Mouse (Mus musculus) heart, postnatal 36 days (tissue): ENCODE data around the gene Pak4. TPM values are rescaled to one million over a fixed set of nuclear protein-coding genes. Genes with fewer than 3 reads are reported as not detected.
"Not testable (repeated sequence)": the region's sequence is repeated elsewhere in the genome, so short reads cannot be mapped to it uniquely, and the experiment has no call there.

Source experiments
- DNase-seq, 2 experiments: peaks; one replicate each; pipeline ENCODE4 v3.0.0; 2021 to 2022
- intact Hi-C: fragments of 180-260 bp; cut with DNase I; formaldehyde crosslinking; loops from one replicate; pipeline ENCODE4 v1.15.1; 2025
- total RNA-seq, 2 experiments: library from RNA; stranded (reverse); gene quantifications; 2 replicates each; pipeline ENCODE4 v1.2.3; 2021

Pak4 gene
- 1 to 10 TPM; 7.3 to 7.4 TPM for total RNA-seq

GRCm38 (mm10) chr7:28597642-28598446 is at the start of gene Pak4, which contains the start of gene Samd4b:
TSS of gene Pak4 (minus strand) at chr7:28598185.
TSS of gene Samd4b (minus strand) at chr7:28598144.
- peak; percentile 99 for DNase-seq
- intact Hi-C loops, result no loop called here

DNA sequence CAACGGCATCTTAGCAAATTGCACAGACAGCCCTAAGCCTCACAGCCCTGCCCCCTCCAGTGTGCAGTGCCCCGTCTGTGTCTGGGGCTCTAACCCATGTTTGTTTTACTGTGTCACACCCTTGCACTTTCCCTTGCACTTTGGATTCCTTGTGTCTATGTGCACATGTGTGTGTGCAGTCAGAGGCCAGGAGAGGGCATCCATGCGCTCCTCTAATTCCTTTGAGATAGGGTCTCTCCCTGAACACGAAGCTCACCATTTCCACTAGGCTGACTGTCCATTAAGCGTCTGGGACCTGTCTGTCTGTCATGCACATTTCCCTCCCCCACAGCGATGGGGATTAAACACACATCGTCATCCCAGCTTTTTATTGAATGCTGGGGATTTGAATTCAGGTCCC is 49.0 kb upstream of the Pak4 start:
- intact Hi-C loops, result no loop called here
- DNase-seq, result no peak

- intact Hi-C loops, result no loop called here
- no peak for DNase-seq
Measured at GRCm38 (mm10) chr7:28645947-28646475, 48.0 kb upstream of the Pak4 start.

GRCm38 (mm10) chr7:28645366-28645765 is 47.4 kb upstream of the Pak4 start:
- no peak for DNase-seq
- intact Hi-C loops, result no loop called here

DNA sequence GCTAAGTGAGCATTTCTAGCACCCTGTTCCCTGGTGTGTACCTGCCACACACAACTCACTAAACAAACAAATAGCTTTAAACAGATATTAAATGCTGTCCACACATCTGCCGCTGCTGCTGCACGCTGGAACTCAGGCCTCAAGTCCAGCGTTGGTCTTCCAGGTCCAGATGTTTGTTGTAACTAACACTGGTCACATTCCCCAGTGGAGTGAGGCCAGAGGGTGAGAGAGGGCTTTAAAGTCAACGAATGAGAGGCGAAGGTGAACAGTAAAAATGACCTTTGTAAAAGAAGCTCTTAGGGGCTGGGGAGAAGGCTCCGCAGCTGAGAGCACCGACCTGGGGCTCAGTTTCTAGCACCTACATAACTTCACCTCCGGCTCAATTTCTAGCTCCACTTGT is 43.6 kb upstream of the Pak4 start:
- intact Hi-C loops, result no loop called here

GRCm38 (mm10) chr7:28637511-28637910 is 39.5 kb upstream of the Pak4 start:
- no peak for DNase-seq
- intact Hi-C loops, result no loop called here

More for the DNA sequence above, 43.6 kb upstream of the Pak4 start:
- DNase-seq, result no peak

DNA sequence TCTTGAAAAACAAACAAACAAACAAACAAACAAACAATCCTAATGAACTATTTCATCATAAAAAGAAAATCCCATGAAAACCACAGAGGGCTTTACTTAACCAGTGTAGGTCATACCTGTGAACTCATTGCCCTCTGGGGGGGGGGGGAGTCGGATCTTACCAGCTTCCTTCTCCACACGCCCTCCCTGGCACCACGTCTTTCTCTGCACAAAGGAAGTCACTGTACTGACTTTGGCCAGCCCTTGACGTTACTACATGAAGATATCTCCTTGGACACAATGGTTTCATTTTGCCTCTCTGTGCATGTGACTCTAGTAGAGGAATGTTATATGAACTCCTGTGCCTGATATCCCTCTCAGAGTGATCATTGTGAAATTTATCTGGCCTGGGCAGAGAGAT is 36.1 kb upstream of the Pak4 start:
- DNase-seq, result no peak
- intact Hi-C loops, result no loop called here

GRCm38 (mm10) chr7:28631073-28631472 is 33.1 kb upstream of the Pak4 start, which contains the start of gene Acp7:
TSS of gene Acp7 (minus strand) at chr7:28631332.
- DNase-seq, result no peak
- intact Hi-C loops, result no loop called here

GRCm38 (mm10) chr7:28624791-28625190 is 26.8 kb upstream of the Pak4 start:
- intact Hi-C loops, result no loop called here
- DNase-seq, result no peak

- intact Hi-C loops, result no loop called here
- no peak for DNase-seq
Measured at GRCm38 (mm10) chr7:28619098-28619715, 21.2 kb upstream of the Pak4 start.

DNA sequence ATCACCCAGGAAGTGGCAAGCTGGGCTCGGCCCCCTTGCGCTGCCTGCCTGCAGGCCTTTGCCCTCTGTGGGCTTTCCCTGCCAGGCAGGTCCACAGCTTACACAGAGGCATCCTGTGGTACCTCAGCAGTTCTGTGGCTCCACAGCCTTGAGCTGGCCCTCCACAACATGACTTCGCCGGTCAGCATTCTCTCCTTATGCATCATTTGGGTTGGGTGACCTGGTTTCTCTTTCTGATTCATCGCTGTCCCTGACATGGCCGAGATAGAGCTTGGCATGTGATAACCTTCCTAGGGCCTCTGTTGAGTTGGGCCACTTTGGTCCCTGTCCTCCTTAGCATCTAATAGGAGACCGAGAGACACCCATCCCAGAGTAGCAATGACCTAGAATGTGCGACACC is 8.0 kb upstream of the Pak4 start:
- intact Hi-C loops, result loop anchor here (10.0 kb wide), 1 partner anchor 119 kb away; no protein-coding TSS in a partner anchor
- no peak for DNase-seq

- intact Hi-C loops, result loop anchor here (10.0 kb wide), 1 partner anchor 121 kb away; no protein-coding TSS in a partner anchor
Measured at GRCm38 (mm10) chr7:28603788-28604187, 5.8 kb upstream of the Pak4 start.

DNA sequence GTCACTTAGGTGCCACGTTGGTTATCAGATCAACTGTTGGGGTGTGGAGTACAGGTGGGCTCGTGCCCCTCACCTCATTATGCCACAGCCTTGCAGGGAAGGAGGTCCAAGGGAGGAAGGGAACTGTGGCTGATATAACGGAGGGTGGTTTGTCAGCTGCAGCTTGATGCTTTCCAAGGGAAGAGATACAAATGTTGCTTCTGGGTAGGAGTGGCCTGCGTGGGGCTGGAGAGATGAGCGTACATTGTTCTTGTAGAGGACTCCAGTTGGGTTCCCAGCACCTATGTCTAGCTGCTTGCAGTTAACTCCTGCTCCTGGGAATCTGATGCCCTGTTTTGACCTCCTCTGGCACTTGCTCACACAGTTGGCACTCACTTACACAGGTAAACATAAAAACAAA is 5.2 kb upstream of the Pak4 start:
- intact Hi-C loops, result loop anchor here (10.0 kb wide), 1 partner anchor 122 kb away; no protein-coding TSS in a partner anchor
- no peak for DNase-seq

More at GRCm38 (mm10) chr7:28603788-28604187, 5.8 kb upstream of the Pak4 start:
- DNase-seq, result not testable (repeated sequence)

DNA sequence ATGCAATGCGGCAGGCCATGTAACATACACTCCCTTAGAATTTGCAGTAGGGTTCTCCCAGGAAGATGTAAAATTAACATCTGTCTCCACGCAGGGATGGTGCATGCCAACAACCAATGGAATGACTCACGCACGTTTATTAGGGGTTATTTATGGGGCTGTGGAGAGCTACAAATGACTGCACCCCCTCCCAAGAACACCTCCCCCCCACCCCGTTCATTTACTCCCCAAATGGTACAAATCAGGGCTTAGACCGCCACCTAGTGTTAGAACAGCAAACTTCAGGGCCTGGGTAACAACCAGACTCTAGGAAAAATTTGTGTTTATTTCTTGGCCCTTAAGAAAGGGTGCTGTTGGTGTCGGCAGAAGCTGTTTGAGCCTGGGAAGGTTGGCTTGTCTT is 3.7 kb upstream of the Pak4 start:
- intact Hi-C loops, result loop anchor here (1.0 to 10.0 kb wide), 6 partner anchors 33 to 165 kb away; partner anchors contain the start of gene Gmfg
- peak in 1 of 2 experiments; percentile 60 for DNase-seq

GRCm38 (mm10) chr7:28601029-28601428 is 3.0 kb upstream of the Pak4 start:
- intact Hi-C loops, result loop anchor here (1.0 to 10.0 kb wide), 6 partner anchors 33 to 164 kb away; partner anchors contain the start of gene Gmfg
- peak; percentile 66 to 72 for DNase-seq

DNA sequence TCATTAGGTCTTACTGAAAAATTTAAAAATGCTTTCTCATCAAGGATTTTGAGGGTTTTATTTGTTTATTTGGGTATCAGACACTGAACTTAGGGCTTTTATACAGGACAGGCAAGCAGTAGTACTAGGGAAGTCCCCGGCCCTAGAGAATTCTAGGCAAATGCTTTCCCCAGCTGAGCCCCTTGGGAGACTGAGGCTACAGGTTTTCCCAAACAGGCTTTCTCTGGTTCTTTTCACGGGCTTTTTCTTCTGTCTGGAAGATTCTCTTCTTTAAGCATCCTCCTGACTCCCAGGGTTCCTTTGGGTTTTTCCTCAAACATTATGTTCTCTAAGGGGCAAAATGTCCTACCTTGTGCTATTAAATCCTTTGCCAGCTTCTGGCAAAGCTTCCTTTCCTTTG is 966 bp upstream of the Pak4 start:
- no peak for DNase-seq
- intact Hi-C loops, result no loop called here

- no peak for DNase-seq
- intact Hi-C loops, result no loop called here
Measured at GRCm38 (mm10) chr7:28597277-28597570, 761 bp downstream of the Pak4 start.

- intact Hi-C loops, result no loop called here
- no peak for DNase-seq
Measured at GRCm38 (mm10) chr7:28596436-28597276, 1.3 kb downstream of the Pak4 start.

- intact Hi-C loops, result no loop called here
- no peak for DNase-seq
Measured at GRCm38 (mm10) chr7:28595751-28596435, 2.1 kb downstream of the Pak4 start.
